Comparison of ENCODE assay signal across 22 mouse cellular contexts in genomic region chr3:6320818-6321504, GRCm38 (mm10).
A peak's percentile ranks its signal among the peaks of the same experiment; 100 is the strongest.
DNase-seq lines count a peak whose midpoint lies in the region; ATAC-seq lines count a peak whose summit lies in the region.
"Had no signal": no experiment of that assay in that cellular context is flagged by ENCODE, and none has a peak within 500 bp of the region (broad histone marks: within the 10 kb centered on the region; RNA-seq: fewer than 3 reads in every experiment).

No protein-coding gene starts in this region.

- H3K9ac ChIP-seq in embryonic facial prominence, embryonic 14.5 days (ENCODE audit: low read depth, low read length) = no peak overlapping the region
- H3K9ac ChIP-seq in limb, embryonic 13.5 days = no peak overlapping the region
- no peak overlapping the region for H3K9ac ChIP-seq in midbrain, embryonic 14.5 days (replicated peaks; ENCODE audit: low read length)
- H3K9ac ChIP-seq: embryonic facial prominence, embryonic 12.5 days; forebrain, embryonic 12.5 days; hindbrain, embryonic 15.5 days; liver, embryonic 15.5 days; neural tube, embryonic 12.5 days; stomach, embryonic 15.5 days had no signal

- no peaks in the 10 kb centered on the region for H3K27me3 ChIP-seq in embryonic facial prominence, embryonic 14.5 days (replicated peaks; ENCODE audit: control insufficient read depth, insufficient read depth, low read length)
- H3K27me3 ChIP-seq in limb, embryonic 13.5 days = no peaks in the 10 kb centered on the region
- no peaks in the 10 kb centered on the region for H3K27me3 ChIP-seq in midbrain, embryonic 14.5 days (ENCODE audit: control insufficient read depth, insufficient read depth, low read length)
- H3K27me3 ChIP-seq: embryonic facial prominence, embryonic 12.5 days; forebrain, embryonic 12.5 days; hindbrain, embryonic 15.5 days; liver, embryonic 15.5 days; neural tube, embryonic 12.5 days; stomach, embryonic 15.5 days had no signal

- H3K27ac ChIP-seq in embryonic facial prominence, embryonic 14.5 days (replicated peaks; ENCODE audit: low read depth, low read length) = peak overlapping the region; percentile 53; the same call in 1 of the 2 replicates
- peak overlapping the region; percentile 22; the same call in 1 of the 2 replicates for H3K27ac ChIP-seq in limb, embryonic 13.5 days
- no peak overlapping the region for H3K27ac ChIP-seq in midbrain, embryonic 14.5 days (replicated peaks; ENCODE audit: low read depth, low read length)
- H3K27ac ChIP-seq: embryonic facial prominence, embryonic 12.5 days; forebrain, embryonic 12.5 days; hindbrain, embryonic 15.5 days; liver, embryonic 15.5 days; neural tube, embryonic 12.5 days; stomach, embryonic 15.5 days had no signal

- H3K4me1 ChIP-seq in embryonic facial prominence, embryonic 14.5 days (ENCODE audit: control insufficient read depth, insufficient read depth, low read length) = peaks cover 10% of the 10 kb centered on the region
- peaks cover 12% of the 10 kb centered on the region for H3K4me1 ChIP-seq in limb, embryonic 13.5 days
- H3K4me1 ChIP-seq in midbrain, embryonic 14.5 days (ENCODE audit: control insufficient read depth, insufficient read depth, low read length) = no peaks in the 10 kb centered on the region
- H3K4me1 ChIP-seq: embryonic facial prominence, embryonic 12.5 days; forebrain, embryonic 12.5 days; hindbrain, embryonic 15.5 days; liver, embryonic 15.5 days; neural tube, embryonic 12.5 days; stomach, embryonic 15.5 days had no signal

- no peaks in the 10 kb centered on the region for H3K36me3 ChIP-seq in embryonic facial prominence, embryonic 14.5 days (ENCODE audit: control insufficient read depth, insufficient read depth, low read length)
- H3K36me3 ChIP-seq in limb, embryonic 13.5 days = no peaks in the 10 kb centered on the region
- H3K36me3 ChIP-seq in midbrain, embryonic 14.5 days (ENCODE audit: control insufficient read depth, insufficient read depth, low read length) = no peaks in the 10 kb centered on the region
- H3K36me3 ChIP-seq: embryonic facial prominence, embryonic 12.5 days; forebrain, embryonic 12.5 days; hindbrain, embryonic 15.5 days; liver, embryonic 15.5 days; neural tube, embryonic 12.5 days; stomach, embryonic 15.5 days had no signal

- WGBS in embryonic facial prominence, embryonic 14.5 days = 34% methylated on average over 6 of the region's 6 CpGs
- WGBS in limb, embryonic 13.5 days = 7% methylated on average over 6 of the region's 6 CpGs
- 85% methylated on average over 6 of the region's 6 CpGs for WGBS in midbrain, embryonic 14.5 days

- no peaks in the 10 kb centered on the region for H3K9me3 ChIP-seq in embryonic facial prominence, embryonic 14.5 days (ENCODE audit: control insufficient read depth, low read length)
- peaks cover 3% of the 10 kb centered on the region; the same call in 1 of the 2 replicates for H3K9me3 ChIP-seq in limb, embryonic 13.5 days
- no peaks in the 10 kb centered on the region for H3K9me3 ChIP-seq in midbrain, embryonic 14.5 days (ENCODE audit: control insufficient read depth, low read length)
- H3K9me3 ChIP-seq: embryonic facial prominence, embryonic 12.5 days; forebrain, embryonic 12.5 days; hindbrain, embryonic 15.5 days; liver, embryonic 15.5 days; neural tube, embryonic 12.5 days; stomach, embryonic 15.5 days had no signal

- H3K4me3 ChIP-seq in embryonic facial prominence, embryonic 14.5 days (ENCODE audit: low read depth, low read length) = no peak overlapping the region
- H3K4me3 ChIP-seq in limb, embryonic 13.5 days = no peak overlapping the region
- no peak overlapping the region for H3K4me3 ChIP-seq in midbrain, embryonic 14.5 days (replicated peaks; ENCODE audit: low read depth, low read length)
- H3K4me3 ChIP-seq: embryonic facial prominence, embryonic 12.5 days; forebrain, embryonic 12.5 days; hindbrain, embryonic 15.5 days; liver, embryonic 15.5 days; neural tube, embryonic 12.5 days; stomach, embryonic 15.5 days had no signal

- H3K4me2 ChIP-seq in embryonic facial prominence, embryonic 14.5 days (ENCODE audit: low read depth, low read length) = 0 out of 2 replicates have a peak overlapping the region, but pooled peaks have one; percentile 7
- peak overlapping the region; percentile 12; the same call in 1 of the 2 replicates for H3K4me2 ChIP-seq in limb, embryonic 13.5 days (replicated peaks)
- no peak overlapping the region for H3K4me2 ChIP-seq in midbrain, embryonic 14.5 days (ENCODE audit: low read length)
- H3K4me2 ChIP-seq: embryonic facial prominence, embryonic 12.5 days; forebrain, embryonic 12.5 days; heart, embryonic 11.5 days; hindbrain, embryonic 15.5 days; liver, embryonic 15.5 days; neural tube, embryonic 12.5 days; stomach, embryonic 15.5 days had no signal

- DNase-seq in embryo, embryonic 10.5 days (ENCODE audit: low spot score) = peak; percentile 29
- no peak for DNase-seq in embryo, embryonic 9.5 days (ENCODE audit: extremely low spot score)
- DNase-seq in A20 (ENCODE audit: low read depth, low spot score) = peak; percentile 45
- DNase-seq in embryonic facial prominence, embryonic 14.5 days (ENCODE audit: low spot score) = peak; percentile 49
- no peak for DNase-seq in frontal cortex, postnatal 14 days (ENCODE audit: low spot score in 2 of 2)
- no peak for DNase-seq in thymus, postnatal 25 days
- DNase-seq in midbrain, embryonic 14.5 days = no peak
- DNase-seq: cerebellum, adult 9-11 months; gastrocnemius, postnatal 36 days; kidney, adult 2 months; kidney, postnatal 4 days; left cerebral cortex, postnatal 4 days; lung, postnatal 10 days; thymus, adult 2 months had no signal

- ATAC-seq in embryonic facial prominence, embryonic 14.5 days (ENCODE audit: low read depth) = no peak
- no peak for ATAC-seq in limb, embryonic 13.5 days (ENCODE audit: low FRiP score, low read depth)
- ATAC-seq in midbrain, embryonic 14.5 days (ENCODE audit: low FRiP score, low TSS enrichment) = no peak

Comparison
In these comparisons a context has a peak if more than half of its experiments do, and no peak if none do; other contexts are left out.
1. DNase-seq: peak in embryo, embryonic 10.5 days (single experiment), A20 (single experiment) and embryonic facial prominence, embryonic 14.5 days (single experiment); none in embryo, embryonic 9.5 days (single experiment), frontal cortex, postnatal 14 days (0 of 2), thymus, postnatal 25 days (single experiment) and midbrain, embryonic 14.5 days (single experiment).